Mouse (Mus musculus): ENCODE measurements at regions not wholly inside any gene's neighbourhood (a gene's known extent, or its start where the extent isn't known, plus 50 kb on each side); places are given as distances from the start of the nearest gene placed in this dataset.
"Not testable (repeated sequence)": the region's sequence is repeated elsewhere in the genome, so short reads cannot be mapped to it uniquely, and the experiment has no call there.

DNA sequence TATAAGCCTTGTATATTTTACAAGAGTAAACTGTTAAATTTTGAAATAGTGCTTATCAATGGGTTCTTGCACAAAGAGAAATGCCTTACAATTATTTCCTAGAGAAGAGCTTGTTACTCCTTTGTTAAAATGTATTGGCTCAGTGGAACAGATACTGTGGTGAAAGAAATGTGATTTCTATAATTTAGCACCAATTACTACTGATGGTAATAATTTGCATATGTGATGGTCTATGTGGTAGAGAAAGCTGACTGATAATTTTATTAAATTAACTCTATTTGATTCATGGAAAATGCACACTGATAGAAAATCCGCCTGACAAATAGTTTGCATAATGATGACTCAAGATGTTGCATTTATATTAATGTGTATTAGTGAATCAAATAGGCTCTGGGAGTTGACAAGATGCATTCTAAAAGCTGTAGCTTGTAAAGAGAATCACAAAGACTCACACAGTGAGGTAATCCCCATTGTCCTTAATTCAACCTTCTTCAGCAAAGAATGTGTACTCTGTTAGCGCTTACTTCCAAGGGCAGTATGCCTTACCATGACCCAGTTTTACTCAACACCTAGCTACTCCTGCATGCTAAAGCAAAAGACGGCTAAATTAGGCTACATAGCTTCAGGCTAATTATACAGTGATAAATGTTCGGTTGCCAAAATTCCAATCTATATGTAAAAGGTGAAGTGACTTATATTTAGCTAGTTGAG lies 329.8 kb upstream of the Cenpq start:
- ATAC-seq = peak; percentile 88
- no peak overlapping the region for H3K9ac ChIP-seq
- WGBS = 51% methylated on average over 4 of the region's 4 CpGs

DNA sequence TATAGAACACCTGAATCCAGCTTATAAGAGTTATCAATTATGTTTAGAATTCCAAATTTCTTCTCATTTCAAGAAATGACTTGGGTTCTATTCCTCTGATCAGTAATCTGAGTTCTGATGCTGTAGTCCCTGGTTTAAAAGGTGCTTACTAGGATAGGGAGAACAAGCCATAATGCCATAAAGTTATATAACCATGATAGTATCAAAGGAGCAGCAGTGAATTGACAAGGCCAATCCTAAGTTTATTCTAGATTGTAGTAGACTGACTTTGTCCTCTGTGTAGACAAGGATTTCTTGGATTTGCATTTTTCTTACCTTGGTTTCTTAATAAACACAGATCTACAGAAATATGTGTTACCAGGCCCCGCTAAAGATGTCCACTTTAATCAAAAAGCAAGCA lies 326.6 kb upstream of the Cenpq start:
- H3K4me3 ChIP-seq = no peak overlapping the region
- H3K4me1 ChIP-seq = no peaks in the 10 kb centered on the region
- ATAC-seq = no peak
- 82% methylated on average over 1 of the region's 1 CpGs for WGBS
- H3K27ac ChIP-seq = no peak overlapping the region
- H3K9me3 ChIP-seq (replicated peaks) = no peaks in the 10 kb centered on the region
- H3K9ac ChIP-seq = no peak overlapping the region
- H3K4me2 ChIP-seq = no peak overlapping the region
- H3K27me3 ChIP-seq = no peaks in the 10 kb centered on the region
- no peaks in the 10 kb centered on the region for H3K36me3 ChIP-seq (ENCODE audit: poor library complexity, severe bottlenecking)

More for the DNA sequence above, 329.8 kb upstream of the Cenpq start:
- Histone ChIP-seq H3K27me3 (no peaks in the 10 kb centered on the region), H3K9me3 (replicated peaks) (no peaks in the 10 kb centered on the region), H3K4me3 (no peak overlapping the region), H3K36me3 (ENCODE audit: poor library complexity, severe bottlenecking) (no peaks in the 10 kb centered on the region), H3K4me2 (no peak overlapping the region), H3K27ac (no peak overlapping the region), H3K4me1 (no peaks in the 10 kb centered on the region)

DNA sequence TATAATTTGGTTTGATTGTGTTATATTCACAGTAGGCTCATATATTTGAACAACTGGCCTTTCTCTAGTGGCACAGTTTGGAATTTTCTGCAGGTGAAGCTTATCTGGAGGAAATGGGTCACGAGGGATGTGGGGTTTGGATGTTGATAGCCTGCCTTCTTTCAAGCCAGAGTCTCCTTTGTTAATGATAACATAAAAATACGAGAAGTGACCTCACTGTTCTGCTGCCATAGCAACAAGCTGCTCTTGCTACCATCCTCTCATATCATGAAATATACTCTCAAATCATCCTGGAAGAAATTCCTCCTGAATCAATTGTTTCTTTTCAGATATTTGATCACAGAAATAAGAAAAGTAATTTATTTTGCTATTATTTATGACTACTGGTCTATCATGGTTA lies 313.6 kb upstream of the Cenpq start:
- no peak for ATAC-seq
- WGBS = 70% methylated on average over 2 of the region's 2 CpGs

DNA sequence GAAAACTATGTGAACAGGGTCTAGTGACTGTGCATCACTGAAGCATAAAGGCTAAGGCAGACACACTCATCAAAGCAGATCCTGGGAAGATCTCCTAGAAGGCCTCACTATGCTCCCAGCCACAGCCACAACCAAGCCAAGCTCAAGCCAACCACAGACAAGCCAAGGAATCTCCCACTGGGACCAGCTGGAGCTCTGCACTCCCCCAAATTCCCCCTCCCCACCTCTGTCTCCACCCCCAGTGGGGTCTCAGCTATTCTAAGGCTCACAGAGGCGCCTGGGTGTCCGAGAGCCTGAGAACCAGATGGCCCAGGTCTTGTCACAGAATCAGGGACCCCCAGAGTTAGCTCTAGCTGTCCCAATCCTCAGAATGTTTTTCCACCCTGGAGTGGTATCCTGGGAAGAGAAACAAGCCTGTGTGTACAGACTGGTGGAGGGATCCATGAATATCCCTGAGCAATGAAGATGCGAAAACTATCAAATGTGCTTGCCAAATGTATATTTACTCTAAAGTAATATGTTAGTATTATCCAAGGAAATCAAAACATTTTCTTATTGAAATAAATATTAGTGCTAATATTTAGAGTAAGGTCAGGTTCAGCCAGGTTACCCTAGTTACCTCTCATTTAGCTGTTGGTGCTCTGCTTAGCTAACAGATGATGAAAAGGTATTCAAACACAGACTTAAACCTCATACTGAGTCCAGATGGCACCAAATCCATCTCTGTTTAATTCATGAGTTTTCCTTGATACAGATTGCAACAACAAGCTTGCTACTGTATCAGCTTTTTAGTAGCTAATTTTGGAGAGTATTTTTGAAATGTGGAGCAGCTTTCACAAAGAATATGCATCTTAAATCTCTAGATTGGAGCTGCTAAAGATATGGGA lies 292.5 kb upstream of the Cenpq start:
- no peak overlapping the region for H3K4me3 ChIP-seq
- H3K9me3 ChIP-seq (replicated peaks) = no peaks in the 10 kb centered on the region
- no peaks in the 10 kb centered on the region for H3K4me1 ChIP-seq
- no peak overlapping the region for H3K4me2 ChIP-seq
- H3K27ac ChIP-seq = no peak overlapping the region
- H3K36me3 ChIP-seq (ENCODE audit: poor library complexity, severe bottlenecking) = no peaks in the 10 kb centered on the region
- H3K27me3 ChIP-seq = no peaks in the 10 kb centered on the region
- ATAC-seq = peak; percentile 66
- H3K9ac ChIP-seq = no peak overlapping the region
- 75% methylated on average over 3 of the region's 3 CpGs for WGBS

More for the DNA sequence above, 313.6 kb upstream of the Cenpq start:
- H3K4me2 ChIP-seq = no peak overlapping the region
- H3K4me3 ChIP-seq = no peak overlapping the region
- peaks cover 4% of the 10 kb centered on the region; the same call in 1 of the 2 replicates for H3K9me3 ChIP-seq (replicated peaks)
- no peak overlapping the region for H3K9ac ChIP-seq
- H3K27ac ChIP-seq = no peak overlapping the region
- no peaks in the 10 kb centered on the region for H3K4me1 ChIP-seq
- no peaks in the 10 kb centered on the region for H3K36me3 ChIP-seq (ENCODE audit: poor library complexity, severe bottlenecking)
- H3K27me3 ChIP-seq = no peaks in the 10 kb centered on the region

DNA sequence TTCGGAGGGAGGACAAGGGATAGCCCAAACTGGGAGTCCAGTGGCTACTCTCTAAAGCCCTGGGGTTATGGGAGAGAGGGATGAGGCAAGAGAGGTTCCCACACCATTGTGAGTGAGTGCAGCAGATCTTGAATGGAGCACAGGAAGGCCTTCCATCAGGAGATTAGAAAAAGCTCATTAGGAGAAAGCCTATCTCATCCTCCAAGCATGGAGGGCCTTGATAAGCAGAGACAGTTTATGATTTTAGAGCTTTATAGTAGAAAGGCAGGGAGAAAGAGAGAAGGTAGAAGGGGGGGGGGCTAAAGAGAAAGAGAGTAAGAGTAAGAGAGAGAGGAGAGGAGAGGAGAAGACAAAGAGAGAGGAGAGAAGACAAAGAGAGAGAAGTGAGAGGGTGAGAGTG lies 282.0 kb upstream of the Cenpq start:
- Histone ChIP-seq H3K27ac (no peak overlapping the region), H3K4me2 (no peak overlapping the region), H3K4me3 (no peak overlapping the region), H3K9ac (no peak overlapping the region), H3K9me3 (replicated peaks) (no peaks in the 10 kb centered on the region), H3K4me1 (no peaks in the 10 kb centered on the region), H3K27me3 (no peaks in the 10 kb centered on the region), H3K36me3 (ENCODE audit: poor library complexity, severe bottlenecking) (no peaks in the 10 kb centered on the region)
- WGBS = 100% methylated on average over 1 of the region's 1 CpGs
- no peak for ATAC-seq

DNA sequence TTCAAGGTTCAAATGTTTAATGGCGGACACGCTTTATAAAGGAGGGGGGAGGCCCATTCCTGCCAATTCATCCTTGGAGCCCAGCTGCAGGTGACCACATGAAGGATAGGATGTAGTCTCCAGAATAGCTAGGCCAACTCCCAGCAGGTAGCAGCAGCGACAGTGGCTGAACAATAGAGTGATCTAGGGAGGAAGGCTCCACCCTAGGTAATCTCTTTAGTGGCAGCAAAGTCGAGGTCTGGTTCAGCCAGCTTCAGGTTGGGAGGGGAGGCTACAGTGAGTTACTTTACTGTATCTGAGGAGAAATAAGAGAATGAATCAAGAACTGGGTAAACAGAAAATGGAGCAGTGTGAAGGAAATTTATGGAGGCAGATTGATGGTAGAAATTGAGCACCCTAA lies 264.6 kb upstream of the Cenpq start:
- not testable (repeated sequence) for H3K27ac ChIP-seq; H3K9me3 ChIP-seq (replicated peaks); H3K27me3 ChIP-seq; H3K36me3 ChIP-seq (ENCODE audit: poor library complexity, severe bottlenecking); H3K4me2 ChIP-seq; H3K4me1 ChIP-seq; ATAC-seq; H3K9ac ChIP-seq; H3K4me3 ChIP-seq
- 43% methylated on average over 4 of the region's 4 CpGs for WGBS

DNA sequence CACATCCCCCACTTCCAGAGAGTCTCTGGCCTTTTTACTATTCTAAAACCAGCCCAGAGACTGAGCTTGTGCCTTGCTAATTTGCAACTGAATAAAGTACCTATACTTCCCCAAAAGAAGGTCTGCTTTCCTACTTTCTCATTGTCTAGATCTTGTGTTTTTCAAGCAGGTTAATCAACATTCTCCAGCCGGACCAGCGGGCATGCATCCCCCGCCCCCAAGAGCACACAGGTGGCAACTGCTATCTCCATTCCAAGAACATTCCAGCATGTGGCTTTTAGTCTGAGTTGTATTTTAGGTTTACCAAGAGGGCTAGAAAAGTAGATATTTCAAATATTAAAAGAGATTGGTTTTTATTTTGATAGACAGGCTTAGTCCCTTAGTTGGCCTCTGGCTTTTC lies 255.5 kb upstream of the Cenpq start:
- H3K4me2 ChIP-seq; H3K9me3 ChIP-seq (replicated peaks); H3K36me3 ChIP-seq (ENCODE audit: poor library complexity, severe bottlenecking); H3K27me3 ChIP-seq; H3K9ac ChIP-seq; H3K27ac ChIP-seq; H3K4me3 ChIP-seq; H3K4me1 ChIP-seq; ATAC-seq: not testable (repeated sequence)
- 72% methylated on average over 3 of the region's 3 CpGs for WGBS

DNA sequence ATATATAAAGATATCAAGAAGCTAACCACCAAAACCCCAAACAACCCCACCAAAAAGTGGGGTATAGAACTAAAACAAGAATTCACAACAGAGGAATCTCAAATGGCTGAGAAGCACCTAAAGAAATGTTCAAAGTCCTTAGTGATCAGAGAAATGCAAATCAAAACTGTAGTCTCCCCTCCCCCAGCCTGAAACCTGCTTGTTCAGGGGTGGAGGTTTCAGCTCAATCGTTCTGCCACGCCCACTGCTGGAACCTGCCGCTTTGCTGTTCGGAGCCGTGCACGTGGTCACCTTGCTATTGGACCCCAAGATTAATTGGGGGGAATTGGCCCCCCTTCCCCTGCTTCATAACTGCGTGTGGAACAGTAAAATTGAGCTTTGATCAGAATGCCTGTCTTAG lies 251.8 kb upstream of the Cenpq start:
- not testable (repeated sequence) for ATAC-seq; H3K27me3 ChIP-seq; H3K4me3 ChIP-seq; H3K4me2 ChIP-seq; H3K27ac ChIP-seq; H3K9me3 ChIP-seq (replicated peaks); H3K36me3 ChIP-seq (ENCODE audit: poor library complexity, severe bottlenecking); H3K4me1 ChIP-seq; H3K9ac ChIP-seq
- 96% methylated on average over 7 of the region's 7 CpGs for WGBS

DNA sequence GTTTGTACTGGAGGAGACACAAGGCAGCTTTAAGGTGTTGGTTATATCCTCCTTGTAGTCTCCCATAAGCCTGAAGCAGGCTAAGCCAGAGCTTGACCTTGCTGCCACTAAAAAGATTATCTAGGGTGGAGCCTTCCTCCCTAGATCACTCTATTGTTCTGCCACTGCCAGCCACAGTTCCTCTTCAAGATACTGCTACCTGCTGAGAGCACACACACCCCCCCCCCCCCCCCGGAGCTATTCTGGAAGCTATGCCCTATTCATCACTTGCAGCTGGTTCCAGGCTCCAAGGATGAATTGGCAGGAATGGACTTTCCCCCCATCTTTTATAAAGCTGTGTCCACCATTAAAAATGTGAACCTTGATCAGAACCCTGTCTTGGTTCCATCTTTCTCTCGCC lies 249.9 kb upstream of the Cenpq start:
- H3K4me1 ChIP-seq = no peaks in the 10 kb centered on the region
- WGBS = 74% methylated on average over 1 of the region's 2 CpGs
- no peaks in the 10 kb centered on the region for H3K9me3 ChIP-seq (replicated peaks)
- H3K27me3 ChIP-seq = no peaks in the 10 kb centered on the region
- no peak for ATAC-seq
- H3K4me3 ChIP-seq = no peak overlapping the region
- no peak overlapping the region for H3K4me2 ChIP-seq
- no peak overlapping the region for H3K27ac ChIP-seq
- H3K9ac ChIP-seq = no peak overlapping the region
- no peaks in the 10 kb centered on the region for H3K36me3 ChIP-seq (ENCODE audit: poor library complexity, severe bottlenecking)

DNA sequence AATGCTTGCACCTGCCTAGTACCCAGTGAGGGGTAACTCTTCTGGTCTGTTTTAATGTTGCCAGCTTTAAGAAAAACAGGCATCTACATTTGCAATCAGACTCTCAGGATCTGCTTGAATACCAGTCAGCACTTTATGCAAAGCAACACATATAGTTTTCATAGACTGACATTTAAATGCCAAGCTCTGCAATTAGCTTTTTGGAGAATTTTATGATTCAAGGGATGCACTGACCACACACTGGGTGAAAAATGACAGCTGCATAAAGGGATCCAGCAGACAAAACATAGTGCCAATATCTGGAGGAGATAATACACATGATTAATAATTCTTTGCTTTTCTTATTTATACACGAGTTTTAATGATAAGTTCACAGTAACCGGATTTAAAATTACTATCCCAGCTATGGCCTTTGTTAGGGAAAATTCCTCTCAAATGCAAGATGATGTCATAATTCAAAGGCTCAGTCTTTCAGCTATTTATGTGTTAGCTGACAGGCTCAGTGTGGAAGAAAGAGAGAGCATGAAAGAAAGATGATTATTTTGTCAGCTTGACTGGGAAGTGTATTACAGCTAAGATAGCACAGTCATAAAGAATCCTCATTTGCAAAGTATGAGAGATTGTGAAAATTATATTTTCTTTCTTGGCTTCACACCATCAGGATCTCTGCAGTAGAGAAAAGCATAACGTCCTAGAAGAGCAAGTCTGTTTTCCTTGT lies 219.0 kb upstream of the Cenpq start:
- ATAC-seq = peak; percentile 51; the same call in 1 of the 2 replicates
- 58% methylated on average over 3 of the region's 3 CpGs for WGBS

DNA sequence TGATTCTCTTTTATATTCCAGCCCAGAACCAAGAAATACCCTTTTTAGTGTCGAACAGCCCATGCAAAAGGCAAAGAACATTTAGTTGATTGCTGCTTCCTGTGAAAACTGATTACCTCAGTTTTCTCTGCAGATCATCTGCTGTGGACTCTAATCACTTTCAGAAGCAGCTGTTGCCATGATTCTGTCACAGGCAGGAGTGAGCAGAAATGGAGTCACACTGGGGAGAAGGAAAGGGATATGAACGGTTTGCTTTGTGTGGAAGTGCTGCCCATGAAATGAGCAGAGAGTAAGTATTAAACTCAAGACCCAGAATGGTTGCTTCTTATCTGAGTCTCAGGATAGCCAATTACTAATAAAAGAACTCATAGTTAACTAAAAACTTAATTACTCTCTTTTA lies 217.6 kb upstream of the Cenpq start:
- H3K4me3 ChIP-seq = no peak overlapping the region
- H3K27ac ChIP-seq = no peak overlapping the region
- H3K4me1 ChIP-seq = no peaks in the 10 kb centered on the region
- no peaks in the 10 kb centered on the region for H3K27me3 ChIP-seq
- no peak overlapping the region for H3K4me2 ChIP-seq
- 74% methylated on average over 2 of the region's 2 CpGs for WGBS
- no peaks in the 10 kb centered on the region for H3K9me3 ChIP-seq (replicated peaks)
- H3K36me3 ChIP-seq (ENCODE audit: poor library complexity, severe bottlenecking) = no peaks in the 10 kb centered on the region
- ATAC-seq = no peak
- H3K9ac ChIP-seq = no peak overlapping the region

More for the DNA sequence above, 219.0 kb upstream of the Cenpq start:
- Histone ChIP-seq H3K4me3 (no peak overlapping the region), H3K27ac (no peak overlapping the region), H3K36me3 (ENCODE audit: poor library complexity, severe bottlenecking) (no peaks in the 10 kb centered on the region), H3K4me1 (no peaks in the 10 kb centered on the region), H3K27me3 (no peaks in the 10 kb centered on the region), H3K4me2 (no peak overlapping the region), H3K9ac (no peak overlapping the region), H3K9me3 (replicated peaks) (no peaks in the 10 kb centered on the region)

DNA sequence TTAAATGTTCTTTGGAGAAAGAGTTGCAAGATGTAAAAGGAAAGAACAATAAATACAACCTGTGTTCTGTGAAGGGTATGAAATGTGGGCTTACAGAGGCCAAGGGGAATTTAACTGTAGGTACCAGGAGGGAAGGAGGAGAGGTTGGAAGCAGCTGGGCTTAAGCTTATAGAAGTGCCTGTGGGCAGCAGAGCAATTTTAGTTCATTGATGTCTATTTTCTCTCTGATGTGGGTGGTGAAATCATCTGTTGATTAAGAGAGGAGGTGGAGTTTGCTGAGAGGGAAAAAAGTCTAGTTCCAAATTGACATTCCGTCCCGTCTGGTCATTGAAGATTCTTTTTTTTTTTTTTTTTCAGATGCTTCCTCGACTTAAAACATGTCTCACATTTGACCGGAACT lies 209.7 kb upstream of the Cenpq start:
- no peak overlapping the region for H3K27ac ChIP-seq
- H3K27me3 ChIP-seq = no peaks in the 10 kb centered on the region
- no peak for ATAC-seq
- H3K36me3 ChIP-seq (ENCODE audit: poor library complexity, severe bottlenecking) = no peaks in the 10 kb centered on the region
- H3K9me3 ChIP-seq (replicated peaks) = no peaks in the 10 kb centered on the region
- no peak overlapping the region for H3K4me3 ChIP-seq
- H3K4me2 ChIP-seq = no peak overlapping the region
- no peaks in the 10 kb centered on the region for H3K4me1 ChIP-seq
- WGBS = 87% methylated on average over 4 of the region's 4 CpGs
- no peak overlapping the region for H3K9ac ChIP-seq
